Mouse (Mus musculus) spleen, embryonic (tissue): Measurements from ENCODE around the gene Met.

Experiments used
- CTCF ChIA-PET: fragments of 350-600 bp; sonication (Branson Sonifier 250); formaldehyde crosslinking; loops from one replicate; lab custom pipeline; 2022; lab: Charles Lee

Gene Met

GRCm38 (mm10) chr6:17601526-17601925 is 137.9 kb downstream of the Met start:
- CTCF ChIA-PET = no interaction called here

- CTCF ChIA-PET = no interaction called here
Measured at GRCm38 (mm10) chr6:17606915-17607314, 143.3 kb downstream of the Met start.

GRCm38 (mm10) chr6:17611352-17612010 is 147.9 kb downstream of the Met start:
- CTCF ChIA-PET = interaction anchor here (0.6 kb wide), 1 partner anchor 10 kb away, joined by 3 read pairs; no protein-coding TSS in a partner anchor

- CTCF ChIA-PET = interaction anchor here (0.7 kb wide), 1 partner anchor 643 kb away, joined by 3 read pairs; no protein-coding TSS in a partner anchor
Measured at GRCm38 (mm10) chr6:17612652-17613051, 149.1 kb downstream of the Met start.

GRCm38 (mm10) chr6:17620823-17621222 is 157.2 kb downstream of the Met start:
- CTCF ChIA-PET = interaction anchor here (0.7 kb wide), 1 partner anchor 9 kb away, joined by 3 read pairs; no protein-coding TSS in a partner anchor

- CTCF ChIA-PET = interaction anchor here (0.7 kb wide), 1 partner anchor 10 kb away, joined by 3 read pairs; no protein-coding TSS in a partner anchor
Measured at GRCm38 (mm10) chr6:17621436-17621835, 157.8 kb downstream of the Met start.
